Mouse (Mus musculus) naive thymus-derived CD4-positive, alpha-beta T cell, adult 5 months (primary cell): ENCODE results near the gene Camk2b. TPM values are rescaled to one million over a fixed set of nuclear protein-coding genes. Genes with fewer than 3 reads are reported as not detected.

ENCODE experiments used
- polyA plus RNA-seq: library from polyadenylated mRNA; unstranded; fragments of 100-300 nt; shearing (Covaris generic); gene quantifications from one replicate; pipeline ENCODE4 v1.2.1, GENCODE M21; 2017

Camk2b gene
- polyA plus RNA-seq, result 4.0 TPM

DNA sequence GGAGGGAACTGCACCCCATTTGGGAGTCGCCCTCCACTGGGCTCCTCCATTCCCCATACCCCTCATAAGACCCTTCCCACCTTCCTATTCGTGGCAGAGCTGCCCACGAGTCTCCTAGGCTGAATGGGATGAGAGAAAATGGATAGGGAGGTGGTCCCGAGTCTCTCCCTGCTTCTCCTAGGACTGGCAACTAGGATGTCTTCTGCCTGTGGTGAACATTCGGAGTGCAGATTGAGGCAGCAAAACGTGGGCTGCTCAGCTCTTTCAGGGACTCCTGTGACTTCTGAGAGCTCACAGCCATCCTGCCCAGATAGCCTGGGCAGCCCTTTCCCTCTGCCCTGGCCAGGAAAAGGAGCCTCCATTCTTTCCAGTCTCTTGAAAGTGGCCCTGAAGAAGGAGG is at the start of gene Camk2b:
Gene Camk2b, minus strand, starts transcription at position 187 of the 400 bp plus-strand sequence.

DNA sequence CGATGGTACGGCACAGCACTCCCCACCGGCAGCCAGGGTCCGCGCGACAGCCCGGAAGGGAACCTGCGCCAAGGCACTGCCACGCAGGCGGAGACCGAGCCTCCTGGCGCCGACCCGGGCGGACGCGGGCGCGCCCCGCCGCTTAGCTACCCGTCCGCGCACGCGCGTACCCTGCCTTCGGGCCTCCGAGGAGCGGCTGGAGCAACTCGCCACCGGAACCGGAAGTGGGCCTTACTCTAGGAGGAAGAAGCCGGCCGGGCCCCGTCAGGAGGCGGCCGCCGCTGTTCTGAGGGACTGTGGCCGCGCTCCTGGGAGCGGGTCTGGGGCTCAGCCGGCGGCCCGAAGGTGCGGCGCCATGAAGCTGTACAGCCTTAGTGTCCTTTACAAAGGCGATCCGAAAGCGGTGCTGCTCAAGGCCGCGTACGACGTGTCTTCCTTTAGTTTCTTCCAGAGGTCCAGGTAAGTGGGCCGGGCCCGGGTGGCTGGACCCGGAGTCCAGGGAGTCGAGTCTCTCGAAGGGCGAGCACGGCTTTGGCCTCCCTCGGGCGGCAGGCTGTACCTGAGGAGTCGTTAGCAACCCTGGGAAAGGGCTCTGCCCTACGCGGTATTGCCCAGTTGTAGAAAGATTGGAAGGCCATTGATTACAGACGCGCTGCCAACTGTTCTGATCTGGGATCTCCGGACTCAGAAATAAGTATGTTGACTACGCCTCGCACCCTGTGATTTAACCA is 110.5 kb downstream of the Camk2b start, which contains the start of gene Ykt6:
Gene Ykt6, plus strand, starts transcription at position 148 of the 731 bp plus-strand sequence.

DNA sequence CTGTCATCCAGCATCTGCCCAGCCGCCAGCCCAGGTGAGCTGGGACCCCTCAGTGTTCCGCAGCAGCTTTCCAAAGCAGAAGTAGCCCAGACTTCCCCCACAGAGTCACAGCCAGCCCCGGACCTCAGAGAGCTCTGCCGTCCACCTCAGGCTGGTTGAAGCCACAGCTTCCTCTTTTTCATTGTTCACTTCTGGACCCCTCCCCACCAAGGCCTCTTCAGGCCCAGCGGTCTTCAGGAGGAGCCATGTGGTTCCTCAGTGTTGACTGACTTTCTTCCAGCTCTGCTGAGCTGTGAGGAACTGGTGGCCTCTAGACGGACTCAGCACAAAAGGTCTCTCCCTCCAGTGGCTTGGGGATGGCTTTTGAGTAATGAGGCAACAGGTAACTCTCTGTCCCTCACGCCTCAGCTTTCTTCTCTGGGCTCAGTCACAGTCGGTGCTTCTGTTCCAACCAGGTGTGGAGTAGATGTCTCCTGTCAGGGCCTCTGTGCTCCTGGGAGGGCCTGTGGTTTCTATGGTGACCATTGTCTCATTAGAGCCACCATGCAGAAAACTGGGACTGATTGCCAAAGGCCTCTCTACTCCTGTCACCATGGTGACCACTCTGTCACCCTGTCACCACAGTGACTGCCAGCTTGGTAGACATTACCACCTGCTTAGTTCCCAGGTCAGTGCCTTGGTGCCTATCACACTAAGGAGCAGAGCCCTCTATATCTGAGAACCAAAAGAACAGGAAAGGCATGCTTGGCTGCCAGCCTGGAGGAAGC is 116.4 kb downstream of the Camk2b start, which contains the start of gene Gck:
Gene Gck, minus strand, starts transcription at position 496 of the 767 bp plus-strand sequence.

Other genes starting within 250 kb of the Camk2b start
- 12.9 TPM for gene Polm, start 228.3 kb downstream of the Camk2b start, polyA plus RNA-seq
- gene Aebp1, start 204.4 kb downstream of the Camk2b start, polyA plus RNA-seq, result 0.14 TPM
- 70.6 TPM for gene Pold2, start 188.1 kb downstream of the Camk2b start, polyA plus RNA-seq
- gene Myl7, start 167.6 kb downstream of the Camk2b start, polyA plus RNA-seq, result not detected
- not detected for gene Gck, start 116.3 kb downstream of the Camk2b start, polyA plus RNA-seq
- gene Ykt6, start 110.7 kb downstream of the Camk2b start, polyA plus RNA-seq, result 34.7 TPM
- gene A730071L15Rik, start 133.7 kb upstream of the Camk2b start, polyA plus RNA-seq, result not detected
- gene Nudcd3, start 134.1 kb upstream of the Camk2b start, polyA plus RNA-seq, result 51.0 TPM
- 0.07 TPM for gene Npc1l1, start 163.8 kb upstream of the Camk2b start, polyA plus RNA-seq
- 76.8 TPM for gene Ddx56, start 201.4 kb upstream of the Camk2b start, polyA plus RNA-seq
- gene Tmed4, start 208.5 kb upstream of the Camk2b start, polyA plus RNA-seq, result 51.0 TPM
- 227 TPM for gene Ogdh, start 225.3 kb upstream of the Camk2b start, polyA plus RNA-seq